Mouse (Mus musculus): ENCODE results near the gene Kcna7. TPM values are rescaled to one million over a fixed set of nuclear protein-coding genes. Genes with fewer than 3 reads are reported as not detected.

The Kcna7 gene
- polyA plus RNA-seq, 1 experiment from 2014 or later = 0.52 TPM

DNA sequence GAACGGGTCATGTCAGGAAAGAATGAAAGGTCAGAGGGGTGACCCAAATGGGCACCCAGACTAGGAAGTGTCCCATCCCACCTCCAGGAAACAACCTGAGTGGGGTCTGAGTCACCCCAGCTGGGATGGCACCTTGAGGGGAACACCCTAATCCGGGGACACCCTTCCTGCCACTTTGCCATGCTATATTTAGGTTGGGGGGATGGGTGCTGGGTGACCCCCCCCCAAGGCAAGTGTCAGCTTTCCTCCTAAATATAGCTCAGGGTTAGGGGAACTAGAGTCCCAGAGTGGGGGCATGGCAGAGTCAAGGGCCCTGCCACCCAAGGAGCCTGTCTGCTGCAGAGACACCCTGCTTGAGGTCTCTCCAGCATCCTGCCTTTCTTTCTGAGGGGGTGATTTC, 7.0 kb downstream of the Kcna7 start:
- no peak for ATAC-seq (ENCODE audit: insufficient number of reproducible peaks, low FRiP score)
- 60% methylated on average over 2 of the region's 2 CpGs for WGBS
- no peak overlapping the region for H3K4me3 ChIP-seq
- no peak overlapping the region for H3K27ac ChIP-seq (ENCODE audit: poor library complexity, severe bottlenecking)
- no peaks in the 10 kb centered on the region for H3K9me3 ChIP-seq (replicated peaks)
- no peak overlapping the region for H3K9ac ChIP-seq
- no peaks in the 10 kb centered on the region for H3K36me3 ChIP-seq
- H3K4me1 ChIP-seq (replicated peaks) = peaks cover 28% of the 10 kb centered on the region
- H3K27me3 ChIP-seq (replicated peaks) = peaks cover 88% of the 10 kb centered on the region
- 0 out of 2 replicates have a peak overlapping the region, but pooled peaks have one; percentile 21 for H3K4me2 ChIP-seq

DNA sequence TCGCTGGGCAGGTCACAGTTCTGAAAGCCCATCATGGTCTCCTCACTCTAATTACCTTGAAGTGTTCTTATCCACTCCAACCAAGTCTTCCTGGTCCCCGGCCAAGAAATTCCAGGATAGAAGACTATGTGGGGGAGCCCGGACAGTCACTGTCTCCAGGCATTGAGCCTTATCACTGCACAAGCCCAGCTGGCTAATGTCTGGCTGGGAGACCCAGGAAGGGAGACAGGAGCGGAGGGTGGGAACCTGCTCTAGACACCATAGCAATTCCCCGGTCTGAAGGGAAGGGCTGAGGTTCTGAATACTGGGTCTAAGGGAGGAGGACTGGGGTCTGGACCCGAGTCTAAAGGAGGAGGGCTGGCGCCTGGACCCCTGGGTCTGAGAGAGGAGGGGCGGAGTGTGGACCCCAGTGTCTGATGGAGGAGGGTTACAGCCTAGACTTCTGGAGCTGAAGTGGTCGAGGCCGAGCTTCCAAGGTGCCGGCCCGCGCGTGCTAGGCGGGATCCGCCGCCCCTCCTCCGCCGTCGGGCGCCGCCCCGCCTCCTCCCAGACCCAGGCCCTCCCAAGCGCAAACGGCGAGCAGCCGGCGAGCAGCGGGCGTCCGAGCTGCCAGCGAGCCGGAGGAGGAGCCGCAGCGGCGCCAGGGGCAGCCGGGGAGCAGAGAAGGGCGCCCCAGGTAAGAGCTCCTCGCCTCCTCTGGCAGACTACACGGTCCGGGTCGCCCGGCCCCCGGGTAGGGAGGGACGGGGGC, 7.8 kb downstream of the Kcna7 start, which contains the start of gene Ntf5:
Gene Ntf5, plus strand, starts transcription at position 583 of the 751 bp plus-strand sequence.
- peaks cover 88% of the 10 kb centered on the region for H3K27me3 ChIP-seq (replicated peaks)
- peak within 1 kb of the TSS; percentile 86 for H3K4me2 ChIP-seq
- peak within 1 kb of the TSS; percentile 52 for H3K4me3 ChIP-seq
- H3K36me3 ChIP-seq = no peaks in the 10 kb centered on the region
- WGBS = 2% methylated on average over 37 of the region's 45 CpGs
- ATAC-seq (ENCODE audit: insufficient number of reproducible peaks, low FRiP score) = peak; percentile 63
- H3K4me1 ChIP-seq (replicated peaks) = peaks cover 36% of the 10 kb centered on the region
- peak within 1 kb of the TSS; percentile 68 for H3K9ac ChIP-seq
- peak within 1 kb of the TSS; percentile 48; the same call in 1 of the 2 replicates for H3K27ac ChIP-seq (ENCODE audit: poor library complexity, severe bottlenecking)
- H3K9me3 ChIP-seq (replicated peaks) = no peaks in the 10 kb centered on the region

DNA sequence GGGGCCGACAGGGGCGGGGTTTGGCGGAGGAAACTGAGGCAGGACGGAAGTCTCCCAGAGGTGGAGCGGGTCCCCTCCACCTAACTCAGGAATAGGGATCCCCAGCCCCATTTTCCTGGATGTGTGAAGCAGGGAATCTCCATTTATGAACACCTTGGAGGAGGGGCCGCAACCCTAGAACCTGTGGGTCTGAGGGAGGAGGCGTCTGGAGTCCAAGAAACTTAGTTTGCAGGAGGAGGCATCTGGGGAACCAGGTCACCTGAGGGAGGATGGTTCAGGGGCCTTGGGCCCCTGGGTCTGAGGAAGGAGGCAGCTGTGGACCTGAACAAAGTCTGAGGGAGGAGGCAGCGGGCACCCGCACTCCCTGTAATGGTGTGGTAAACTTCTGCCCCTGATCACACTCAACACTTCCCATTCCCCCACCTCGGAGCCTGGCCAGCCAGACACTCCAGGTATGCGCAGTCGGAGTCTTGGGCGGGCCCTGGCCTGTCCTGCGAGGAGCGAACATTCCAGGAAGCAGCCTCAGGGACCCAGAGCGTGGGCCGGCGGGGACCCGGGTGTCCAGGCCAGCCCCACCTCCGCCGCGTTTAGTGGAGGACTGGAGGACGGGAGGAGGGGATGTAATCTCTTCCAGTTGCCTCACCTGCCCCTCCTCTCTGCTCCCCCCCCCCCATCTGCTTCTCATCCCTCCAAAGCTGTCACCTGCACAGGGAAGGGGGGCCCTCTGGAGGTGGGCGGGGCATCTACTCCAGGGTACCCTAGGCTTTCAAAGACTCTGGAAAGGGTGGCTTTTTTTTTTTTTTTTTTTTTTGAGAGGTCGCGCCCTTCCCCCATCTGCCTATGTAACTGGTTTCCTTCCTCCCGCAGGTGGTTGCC, 8.6 kb downstream of the Kcna7 start:
- Histone ChIP-seq H3K27me3 (replicated peaks) (peaks cover 88% of the 10 kb centered on the region), H3K36me3 (no peaks in the 10 kb centered on the region), H3K4me3 (peak overlapping the region; percentile 52), H3K9me3 (replicated peaks) (no peaks in the 10 kb centered on the region), H3K9ac (peak overlapping the region; percentile 68), H3K4me1 (replicated peaks) (peaks cover 37% of the 10 kb centered on the region), H3K4me2 (peak overlapping the region; percentile 86), H3K27ac (ENCODE audit: poor library complexity, severe bottlenecking) (0 out of 2 replicates have a peak overlapping the region, but pooled peaks have one; percentile 48)
- 0 out of 2 replicates have a peak, but pooled peaks have one; percentile 10 for ATAC-seq (ENCODE audit: insufficient number of reproducible peaks, low FRiP score)
- WGBS = 1% methylated on average over 27 of the region's 27 CpGs

DNA sequence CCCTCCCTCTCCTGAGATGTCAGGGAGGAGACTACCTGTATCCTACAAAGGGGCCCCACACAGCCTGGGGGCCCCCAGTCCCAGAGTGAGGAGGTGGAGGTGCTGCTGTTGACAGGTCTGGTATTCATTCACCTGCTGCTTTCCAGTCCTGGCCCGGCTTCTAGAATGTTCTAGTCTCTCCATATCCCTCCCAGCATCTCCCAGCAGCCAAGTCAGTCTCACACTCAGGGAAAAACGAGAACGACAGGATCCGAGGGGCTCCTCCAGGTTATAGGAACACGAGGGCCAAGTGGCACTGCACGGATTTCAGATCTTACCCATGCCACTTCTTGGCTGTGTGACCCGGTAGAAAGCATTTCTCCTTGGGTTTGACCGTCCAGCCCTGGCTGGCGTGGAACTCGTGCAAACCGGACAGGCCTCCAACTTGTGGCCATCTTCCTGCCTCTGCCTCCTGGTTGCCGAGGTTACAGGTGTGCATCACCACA, 9.3 kb downstream of the Kcna7 start:
- 40% methylated on average over 12 of the region's 12 CpGs for WGBS
- no peak overlapping the region for H3K4me3 ChIP-seq

DNA sequence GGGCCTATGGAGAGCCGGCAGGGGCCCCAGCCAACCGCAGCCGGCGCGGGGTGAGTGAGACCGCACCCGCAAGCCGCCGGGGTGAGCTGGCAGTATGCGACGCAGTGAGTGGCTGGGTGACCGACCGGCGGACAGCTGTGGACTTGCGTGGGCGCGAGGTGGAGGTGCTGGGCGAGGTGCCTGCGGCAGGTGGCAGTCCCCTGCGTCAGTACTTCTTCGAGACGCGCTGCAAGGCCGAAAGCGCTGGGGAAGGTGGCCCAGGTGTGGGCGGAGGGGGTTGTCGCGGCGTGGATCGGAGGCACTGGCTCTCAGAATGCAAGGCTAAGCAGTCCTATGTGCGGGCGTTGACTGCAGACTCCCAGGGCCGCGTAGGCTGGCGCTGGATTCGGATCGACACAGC, 10.2 kb downstream of the Kcna7 start:
- Histone ChIP-seq H3K9me3 (replicated peaks) (no peaks in the 10 kb centered on the region), H3K4me3 (peak overlapping the region; percentile 17), H3K9ac (no peak overlapping the region), H3K36me3 (peaks cover 1% of the 10 kb centered on the region), H3K27me3 (replicated peaks) (peaks cover 88% of the 10 kb centered on the region), H3K4me1 (replicated peaks) (peaks cover 40% of the 10 kb centered on the region), H3K27ac (ENCODE audit: poor library complexity, severe bottlenecking) (no peak overlapping the region), H3K4me2 (peak overlapping the region; percentile 42)
- WGBS = 16% methylated on average over 26 of the region's 37 CpGs
- ATAC-seq (ENCODE audit: insufficient number of reproducible peaks, low FRiP score) = no peak

More for the DNA sequence above, 9.3 kb downstream of the Kcna7 start:
- no peaks in the 10 kb centered on the region for H3K9me3 ChIP-seq (replicated peaks)
- H3K9ac ChIP-seq = no peak overlapping the region
- ATAC-seq (ENCODE audit: insufficient number of reproducible peaks, low FRiP score) = no peak
- no peak overlapping the region for H3K4me2 ChIP-seq
- H3K27me3 ChIP-seq (replicated peaks) = peaks cover 88% of the 10 kb centered on the region
- no peak overlapping the region for H3K27ac ChIP-seq (ENCODE audit: poor library complexity, severe bottlenecking)
- no peaks in the 10 kb centered on the region for H3K36me3 ChIP-seq
- peaks cover 37% of the 10 kb centered on the region for H3K4me1 ChIP-seq (replicated peaks)

DNA sequence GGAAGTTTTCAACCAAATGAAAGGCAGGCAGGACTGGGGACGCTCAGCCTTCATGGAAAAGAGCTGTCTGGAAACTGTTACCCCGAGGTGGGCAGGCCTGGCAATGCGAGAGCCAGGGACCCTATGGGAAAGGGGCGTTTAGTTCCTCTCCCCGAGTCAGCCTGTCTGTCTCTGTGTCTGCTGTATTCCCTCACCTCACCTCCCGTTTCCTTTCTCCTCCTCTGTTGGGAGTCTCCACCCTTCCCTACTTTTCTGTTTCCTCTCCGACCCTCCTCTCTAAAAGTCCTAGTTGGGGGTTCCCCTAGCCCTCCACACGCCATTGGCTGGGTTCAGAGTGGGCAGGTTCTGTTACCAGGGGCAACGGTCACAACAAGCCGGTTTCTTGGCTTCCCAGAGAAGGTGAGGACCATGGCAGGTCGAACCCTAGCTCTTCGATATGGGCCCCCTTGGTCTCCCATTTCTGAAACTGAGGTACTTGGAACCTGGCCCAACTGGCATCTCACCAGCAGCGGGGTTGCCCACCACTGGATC, 12.6 kb downstream of the Kcna7 start:
- Histone ChIP-seq H3K9me3 (replicated peaks) (no peaks in the 10 kb centered on the region), H3K4me1 (replicated peaks) (peaks cover 33% of the 10 kb centered on the region), H3K27ac (ENCODE audit: poor library complexity, severe bottlenecking) (no peak overlapping the region), H3K36me3 (peaks cover 25% of the 10 kb centered on the region), H3K4me3 (no peak overlapping the region), H3K27me3 (replicated peaks) (peaks cover 81% of the 10 kb centered on the region), H3K9ac (0 out of 2 replicates have a peak overlapping the region, but pooled peaks have one; percentile 48), H3K4me2 (peak overlapping the region; percentile 18; the same call in 1 of the 2 replicates)
- ATAC-seq (ENCODE audit: insufficient number of reproducible peaks, low FRiP score) = no peak
- 7% methylated on average over 13 of the region's 13 CpGs for WGBS

DNA sequence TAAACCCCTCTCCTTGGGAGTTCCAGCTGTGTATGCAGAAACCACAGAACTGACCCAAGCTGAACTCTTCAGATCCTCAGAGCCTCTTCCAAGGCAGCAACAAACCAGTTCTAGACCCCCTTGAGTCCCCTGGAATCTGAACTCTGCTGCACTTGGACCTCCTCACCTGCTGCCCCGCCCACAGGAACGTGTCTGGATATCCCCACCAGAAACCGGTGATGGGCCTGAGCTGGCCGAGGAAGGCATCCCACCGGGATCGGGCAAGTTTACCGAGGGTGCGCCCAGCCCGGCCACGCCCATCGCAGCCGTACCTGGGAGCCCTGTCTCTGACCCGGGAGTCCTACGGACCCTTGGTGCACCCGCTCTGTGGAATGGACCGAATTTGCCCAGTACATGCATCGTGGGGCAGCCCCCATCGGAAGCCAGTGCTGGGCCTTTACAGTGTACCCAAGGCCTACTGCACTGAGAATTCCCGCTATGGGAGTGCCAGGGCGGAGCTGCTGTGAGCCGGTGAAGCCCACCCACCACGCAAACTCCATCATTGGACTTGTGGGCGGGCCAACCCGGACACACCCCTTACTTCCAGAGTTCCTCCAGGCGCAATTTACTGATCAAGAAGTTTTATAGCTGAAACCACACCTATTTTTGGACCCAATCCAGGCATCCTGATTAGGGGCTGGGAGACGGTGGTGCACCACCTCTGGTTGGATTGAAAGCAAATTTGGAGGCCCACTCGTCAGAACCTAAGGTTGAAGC, 14.6 kb downstream of the Kcna7 start:
- H3K36me3 ChIP-seq = peaks cover 45% of the 10 kb centered on the region
- 15% methylated on average over 27 of the region's 27 CpGs for WGBS
- no peak for ATAC-seq (ENCODE audit: insufficient number of reproducible peaks, low FRiP score)
- H3K4me2 ChIP-seq = peak overlapping the region; percentile 6; the same call in 1 of the 2 replicates
- peaks cover 66% of the 10 kb centered on the region for H3K27me3 ChIP-seq (replicated peaks)
- no peak overlapping the region for H3K27ac ChIP-seq (ENCODE audit: poor library complexity, severe bottlenecking)
- H3K4me1 ChIP-seq (replicated peaks) = peaks cover 18% of the 10 kb centered on the region
- no peak overlapping the region for H3K9ac ChIP-seq
- no peaks in the 10 kb centered on the region for H3K9me3 ChIP-seq (replicated peaks)
- H3K4me3 ChIP-seq = no peak overlapping the region

DNA sequence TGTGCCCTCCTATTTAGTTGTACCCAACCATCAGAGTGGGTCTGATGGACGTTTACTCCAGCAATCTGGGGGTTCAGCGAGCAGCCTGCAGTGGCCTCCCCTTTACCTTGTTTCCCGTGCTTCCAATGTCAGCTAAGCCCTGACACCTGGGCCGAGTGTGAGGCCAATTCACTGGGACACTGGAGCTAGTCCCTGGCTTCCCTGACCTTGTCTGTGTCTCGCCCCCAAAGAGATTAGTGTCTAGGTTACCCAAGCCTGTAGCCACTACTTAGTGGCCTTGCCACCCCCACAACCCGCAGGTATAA, 15.1 kb downstream of the Kcna7 start, which contains the start of gene Lhb:
Gene Lhb, plus strand, starts transcription at position 206 of the 305 bp plus-strand sequence.
- H3K4me1 ChIP-seq (replicated peaks) = peaks cover 14% of the 10 kb centered on the region
- peak within 1 kb of the TSS; percentile 6; the same call in 1 of the 2 replicates for H3K4me2 ChIP-seq
- 49% methylated on average over 6 of the region's 6 CpGs for WGBS
- H3K4me3 ChIP-seq = no peak within 1 kb of the TSS
- no peaks in the 10 kb centered on the region for H3K9me3 ChIP-seq (replicated peaks)
- ATAC-seq (ENCODE audit: insufficient number of reproducible peaks, low FRiP score) = no peak
- no peak within 1 kb of the TSS for H3K9ac ChIP-seq
- peaks cover 50% of the 10 kb centered on the region for H3K36me3 ChIP-seq
- no peak within 1 kb of the TSS for H3K27ac ChIP-seq (ENCODE audit: poor library complexity, severe bottlenecking)
- H3K27me3 ChIP-seq (replicated peaks) = peaks cover 61% of the 10 kb centered on the region

DNA sequence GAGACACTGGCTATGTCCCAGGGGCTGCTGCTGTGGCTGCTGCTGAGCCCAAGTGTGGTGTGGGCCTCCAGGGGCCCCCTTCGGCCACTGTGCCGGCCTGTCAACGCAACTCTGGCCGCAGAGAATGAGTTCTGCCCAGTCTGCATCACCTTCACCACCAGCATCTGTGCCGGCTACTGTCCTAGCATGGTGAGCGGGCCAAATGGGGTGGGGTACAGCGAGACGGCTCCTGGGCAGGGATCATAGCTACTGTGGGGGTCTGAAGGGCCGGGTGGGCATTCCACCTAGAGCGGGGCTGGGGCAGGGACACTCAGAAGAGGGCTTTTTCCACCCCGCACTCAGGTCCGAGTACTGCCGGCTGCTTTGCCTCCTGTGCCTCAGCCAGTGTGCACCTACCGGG, 15.7 kb downstream of the Kcna7 start:
- 90% methylated on average over 14 of the region's 14 CpGs for WGBS
- peaks cover 54% of the 10 kb centered on the region for H3K27me3 ChIP-seq (replicated peaks)

DNA sequence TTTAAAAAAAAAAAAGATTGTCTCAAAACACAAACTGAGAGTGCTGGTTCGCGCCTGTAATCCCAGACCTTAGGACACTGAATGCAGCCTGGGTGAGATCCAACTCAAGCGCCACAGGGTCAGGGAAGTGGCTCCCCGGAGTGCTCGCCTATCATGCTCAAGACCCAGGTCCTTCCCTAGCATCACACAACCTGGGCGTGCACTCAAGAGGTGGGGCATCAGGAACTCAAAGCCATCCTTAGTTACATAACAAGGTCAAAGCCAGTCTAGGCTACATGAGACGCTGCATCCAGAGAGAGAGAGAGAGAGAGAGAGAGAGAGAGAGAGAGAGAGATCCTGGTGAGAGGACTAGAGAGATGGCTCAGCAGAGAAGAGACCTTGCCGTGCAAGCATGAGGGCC, 21.1 kb downstream of the Kcna7 start:
- no peak overlapping the region for H3K4me2 ChIP-seq

More for the DNA sequence above, 15.7 kb downstream of the Kcna7 start:
- Histone ChIP-seq H3K36me3 (peaks cover 56% of the 10 kb centered on the region), H3K9me3 (replicated peaks) (no peaks in the 10 kb centered on the region), H3K4me3 (no peak overlapping the region), H3K27ac (ENCODE audit: poor library complexity, severe bottlenecking) (no peak overlapping the region), H3K4me2 (no peak overlapping the region), H3K9ac (no peak overlapping the region), H3K4me1 (replicated peaks) (peaks cover 12% of the 10 kb centered on the region)
- no peak for ATAC-seq (ENCODE audit: insufficient number of reproducible peaks, low FRiP score)

More for the DNA sequence above, 21.1 kb downstream of the Kcna7 start:
- Histone ChIP-seq H3K4me3 (no peak overlapping the region), H3K9ac (no peak overlapping the region), H3K9me3 (replicated peaks) (no peaks in the 10 kb centered on the region), H3K27me3 (replicated peaks) (peaks cover under 1% of the 10 kb centered on the region), H3K36me3 (peaks cover 97% of the 10 kb centered on the region), H3K27ac (ENCODE audit: poor library complexity, severe bottlenecking) (no peak overlapping the region), H3K4me1 (replicated peaks) (0 out of 2 replicates have a peak, but pooled peaks cover 3% of the 10 kb centered on the region)
- ATAC-seq (ENCODE audit: insufficient number of reproducible peaks, low FRiP score) = no peak
- WGBS = 90% methylated on average over 8 of the region's 8 CpGs

Measured in heart, embryonic 12.5 days (tissue).